Mouse (Mus musculus) small intestine, adult 2 months (tissue): ENCODE results near the gene Crlf1.

Experiments
- CTCF ChIP-seq: fragments of 200-500 bp; IDR thresholded peaks from 2 replicates; pipeline ENCODE4 v1.5.1; 2012; ENCODE audit warnings: low read depth, mild to moderate bottlenecking, control low read depth, inconsistent platforms, low read length, moderate library complexity, mixed read lengths; ENCODE audit not compliant: insufficient replicate concordance, insufficient read length; ENCODE audit errors: extremely low read depth
- POLR2A ChIP-seq: fragments of 200-500 bp; IDR thresholded peaks from 2 replicates; pipeline ENCODE4 v1.6.1; 2012; ENCODE audit warnings: low read depth, mild to moderate bottlenecking, control low read depth, inconsistent platforms, low read length, moderate library complexity

- peak; percentile 78 for TF ChIP-seq CTCF
- peak; percentile 33; the same call in 1 of the 2 replicates for TF ChIP-seq POLR2A
These were observed 13.5 kb downstream of the Crlf1 start, which contains the start of gene Rex1bd for GRCm38 (mm10) chr8:70506328-70507026.
